Mouse (Mus musculus) lung, embryonic 14.5 days (tissue): Measurements from ENCODE around the gene Trpv4. TPM values are rescaled to one million over a fixed set of nuclear protein-coding genes. Genes with fewer than 3 reads are reported as not detected.
A peak's percentile ranks its signal among the peaks of the same experiment; 100 is the strongest.

Source experiments
- ATAC-seq: fragments of 200-750 bp; cut with Nextera tagmentation; 2 replicates; pipeline ENCODE4 v1.8.0; 2017; ENCODE audit warnings: mild to moderate bottlenecking, moderate TSS enrichment, moderate library complexity; ENCODE audit not compliant: insufficient read depth
- DNase-seq: peaks from one replicate; pipeline ENCODE4 v3.0.0-alpha.2; 2015
- H3K27ac ChIP-seq: fragments of 300-500 bp; sonication (generic); 2 replicates; pipeline ENCODE4 v1.5.1; 2014; ENCODE audit warnings: low read depth, mild to moderate bottlenecking, moderate library complexity
- H3K27me3 ChIP-seq: fragments of 300-500 bp; sonication (generic); 2 replicates; pipeline ENCODE4 v1.6.1; 2014; ENCODE audit warnings: low read length, control low read depth; ENCODE audit not compliant: insufficient read depth
- H3K36me3 ChIP-seq: fragments of 300-500 bp; sonication (generic); 2 replicates; pipeline ENCODE4 v1.6.1; 2014; ENCODE audit warnings: control low read depth; ENCODE audit not compliant: insufficient read depth
- H3K4me1 ChIP-seq: fragments of 300-500 bp; sonication (generic); 2 replicates; pipeline ENCODE4 v1.6.1; 2014; ENCODE audit warnings: antibody characterized with exemption, control low read depth; ENCODE audit not compliant: insufficient read depth
- H3K4me2 ChIP-seq: fragments of 300-500 bp; sonication (generic); 2 replicates; pipeline ENCODE4 v1.6.1; 2014; ENCODE audit warnings: mild to moderate bottlenecking
- H3K4me3 ChIP-seq: fragments of 300-500 bp; sonication (generic); 2 replicates; pipeline ENCODE4 v1.5.1; 2014; ENCODE audit warnings: low read depth, low read length
- H3K9ac ChIP-seq: fragments of 300-500 bp; sonication (generic); 2 replicates; pipeline ENCODE4 v1.6.1; 2014
- H3K9me3 ChIP-seq: fragments of 300-500 bp; sonication (generic); 2 replicates; pipeline ENCODE4 v1.6.1; 2016; ENCODE audit warnings: low read depth, low read length, control low read depth
- CTCF ChIP-seq: IDR thresholded peaks from 2 replicates; pipeline ENCODE4 v1.5.1; 2016; ENCODE audit warnings: antibody characterized with exemption, low read depth
- WGBS: fragments of 180-500 bp; shearing (Covaris S2); extraction: QIAGEN DNeasy Blood & Tissue Kit; methylation state at CpG from one replicate; pipeline ENCODE4 v1.1.7; 2014; 5-methylcytosine and 5-hydroxymethylcytosine counted together
- polyA plus RNA-seq: library from polyadenylated mRNA; unstranded; fragments of >200 nt; fragmentation: Nextera tagmentation; extraction: Ambion mirVana; gene quantifications from 2 replicates; pipeline ENCODE4 v1.2.1, GENCODE M21; 2014

Trpv4 gene
- polyA plus RNA-seq, 1 experiment from 2014 or later: 1.0 TPM

GRCm38 (mm10) chr5:114608516-114608915, 49.7 kb downstream of the Trpv4 start:
- H3K4me1 ChIP-seq: peaks cover 11% of the 10 kb centered on the region; the same call in 1 of the 2 replicates
- H3K4me2 ChIP-seq: no peak overlapping the region
- no peak overlapping the region for H3K27ac ChIP-seq
- DNase-seq (peak; percentile 84), ATAC-seq (peak; percentile 38; the same call in 1 of the 2 replicates)
- H3K36me3 ChIP-seq: 0 out of 2 replicates have a peak, but pooled peaks cover 5% of the 10 kb centered on the region
- peak; percentile 97 for TF ChIP-seq CTCF
- H3K9ac ChIP-seq: no peak overlapping the region
- H3K9me3 ChIP-seq: no peaks in the 10 kb centered on the region
- no peaks in the 10 kb centered on the region for H3K27me3 ChIP-seq
- H3K4me3 ChIP-seq: no peak overlapping the region
- 5% methylated on average over 12 of the region's 12 CpGs for WGBS

- Histone ChIP-seq H3K4me1 (peaks cover 11% of the 10 kb centered on the region; the same call in 1 of the 2 replicates), H3K27ac (0 out of 2 replicates have a peak overlapping the region, but pooled peaks have one; percentile 33), H3K4me2 (0 out of 2 replicates have a peak overlapping the region, but pooled peaks have one; percentile 14), H3K36me3 (0 out of 2 replicates have a peak, but pooled peaks cover 5% of the 10 kb centered on the region), H3K9ac (no peak overlapping the region), H3K9me3 (no peaks in the 10 kb centered on the region), H3K27me3 (no peaks in the 10 kb centered on the region), H3K4me3 (no peak overlapping the region)
- peak; percentile 89 for DNase-seq
- WGBS: 36% methylated on average over 8 of the region's 8 CpGs
- TF ChIP-seq CTCF: no peak
- peak; percentile 36; the same call in 1 of the 2 replicates for ATAC-seq
These were observed 50.6 kb downstream of the Trpv4 start for GRCm38 (mm10) chr5:114607651-114608050.

- Histone ChIP-seq H3K36me3 (no peaks in the 10 kb centered on the region), H3K4me1 (peaks cover 11% of the 10 kb centered on the region; the same call in 1 of the 2 replicates), H3K4me3 (no peak overlapping the region), H3K27ac (no peak overlapping the region), H3K27me3 (no peaks in the 10 kb centered on the region), H3K4me2 (no peak overlapping the region), H3K9me3 (no peaks in the 10 kb centered on the region), H3K9ac (no peak overlapping the region)
- 85% methylated on average over 6 of the region's 6 CpGs for WGBS
- DNase-seq (no peak), ATAC-seq (no peak)
- no peak for TF ChIP-seq CTCF
These were observed 52.2 kb downstream of the Trpv4 start for GRCm38 (mm10) chr5:114605981-114606380.

- DNase-seq (peak; percentile 75), ATAC-seq (0 out of 2 replicates have a peak, but pooled peaks have one; percentile 31)
- no peaks in the 10 kb centered on the region for H3K9me3 ChIP-seq
- H3K4me3 ChIP-seq: no peak overlapping the region
- peaks cover 11% of the 10 kb centered on the region; the same call in 1 of the 2 replicates for H3K4me1 ChIP-seq
- H3K9ac ChIP-seq: no peak overlapping the region
- TF ChIP-seq CTCF: peak; percentile 80
- no peaks in the 10 kb centered on the region for H3K36me3 ChIP-seq
- 26% methylated on average over 11 of the region's 11 CpGs for WGBS
- H3K27ac ChIP-seq: no peak overlapping the region
- H3K27me3 ChIP-seq: no peaks in the 10 kb centered on the region
- H3K4me2 ChIP-seq: no peak overlapping the region
These were observed 53.4 kb downstream of the Trpv4 start for GRCm38 (mm10) chr5:114604781-114605290.

GRCm38 (mm10) chr5:114603975-114604374, 54.2 kb downstream of the Trpv4 start:
- H3K36me3 ChIP-seq: no peaks in the 10 kb centered on the region
- no peak for ATAC-seq
- no peak overlapping the region for H3K4me3 ChIP-seq
- no peaks in the 10 kb centered on the region for H3K9me3 ChIP-seq
- H3K4me1 ChIP-seq: peaks cover 11% of the 10 kb centered on the region; the same call in 1 of the 2 replicates
- WGBS: 77% methylated on average over 5 of the region's 5 CpGs
- no peak overlapping the region for H3K9ac ChIP-seq
- H3K27ac ChIP-seq: no peak overlapping the region
- no peak overlapping the region for H3K4me2 ChIP-seq
- TF ChIP-seq CTCF: peak; percentile 48
- DNase-seq: peak; percentile 47
- no peaks in the 10 kb centered on the region for H3K27me3 ChIP-seq

GRCm38 (mm10) chr5:114602012-114602411, 56.2 kb downstream of the Trpv4 start:
- Histone ChIP-seq H3K4me3 (no peak overlapping the region), H3K4me2 (no peak overlapping the region), H3K9me3 (no peaks in the 10 kb centered on the region), H3K4me1 (peaks cover 6% of the 10 kb centered on the region), H3K9ac (no peak overlapping the region), H3K27me3 (no peaks in the 10 kb centered on the region), H3K36me3 (no peaks in the 10 kb centered on the region), H3K27ac (no peak overlapping the region)
- TF ChIP-seq CTCF: no peak
- 69% methylated on average over 8 of the region's 8 CpGs for WGBS
- DNase-seq: no peak
- ATAC-seq: no peak

GRCm38 (mm10) chr5:114597652-114598051, 60.6 kb downstream of the Trpv4 start:
- no peak for DNase-seq
- Histone ChIP-seq H3K9ac (no peak overlapping the region), H3K27me3 (no peaks in the 10 kb centered on the region), H3K4me1 (peaks cover 30% of the 10 kb centered on the region), H3K4me2 (no peak overlapping the region), H3K36me3 (no peaks in the 10 kb centered on the region), H3K4me3 (no peak overlapping the region), H3K27ac (no peak overlapping the region), H3K9me3 (no peaks in the 10 kb centered on the region)
- WGBS: 21% methylated on average over 6 of the region's 6 CpGs
- TF ChIP-seq CTCF: no peak
- ATAC-seq: no peak
